17 mouse cellular contexts compared by ENCODE assay signal in genomic region chr7:143713421-143713820, GRCm38 (mm10). TPM values are rescaled to one million over a fixed set of nuclear protein-coding genes. Genes with fewer than 3 reads are reported as not detected.
DNase-seq lines count a peak whose midpoint lies in the region; ATAC-seq lines count a peak whose summit lies in the region.
"Had no signal": no experiment of that assay in that cellular context is flagged by ENCODE, and none has a peak within 500 bp of the region (broad histone marks: within the 10 kb centered on the region; RNA-seq: fewer than 3 reads in every experiment).

No protein-coding gene starts in this region.

- no peak overlapping the region for H3K4me2 ChIP-seq in limb, embryonic 12.5 days
- H3K4me2 ChIP-seq in intestine, embryonic 15.5 days (replicated peaks): no peak overlapping the region
- H3K4me2 ChIP-seq: embryonic facial prominence, embryonic 12.5 days; liver, embryonic 11.5 days; midbrain, embryonic 12.5 days had no signal

- peaks cover 60% of the 10 kb centered on the region for H3K36me3 ChIP-seq in limb, embryonic 12.5 days
- H3K36me3 ChIP-seq in limb, embryonic 10.5 days: peaks cover 42% of the 10 kb centered on the region
- peaks cover 16% of the 10 kb centered on the region for H3K36me3 ChIP-seq in intestine, embryonic 15.5 days

- no peak for DNase-seq in limb, embryonic 10.5 days (ENCODE audit: low spot score)
- peak; percentile 50 to 51 for DNase-seq in B cell, adult 2 months
- DNase-seq in T-cell, adult 2 months (ENCODE audit: low spot score): peak; percentile 24
- no peak for DNase-seq in retina, embryonic 14.5 days (ENCODE audit: low spot score)
- DNase-seq: adrenal gland, postnatal 10 days; cerebellum, adult 18-20 months; heart, adult 11 months; right cerebral cortex, postnatal 4 days had no signal

- ATAC-seq in limb, embryonic 12.5 days (ENCODE audit: insufficient number of reproducible peaks, insufficient read depth, low FRiP score, low TSS enrichment, low read depth): no peak; the same call in 1 of the 2 replicates
- peak; percentile 52 for ATAC-seq in megakaryocyte progenitor cell, adult 5-6 weeks (replicated peaks; ENCODE audit: poor library complexity)
- no peak for ATAC-seq in intestine, embryonic 15.5 days
- ATAC-seq: forebrain, embryonic 16.5 days had no signal

- H3K9me3 ChIP-seq in limb, embryonic 12.5 days: no peaks in the 10 kb centered on the region
- H3K9me3 ChIP-seq in limb, embryonic 10.5 days (replicated peaks): no peaks in the 10 kb centered on the region
- H3K9me3 ChIP-seq in intestine, embryonic 15.5 days: no peaks in the 10 kb centered on the region
- H3K9me3 ChIP-seq: embryonic facial prominence, embryonic 12.5 days; midbrain, embryonic 12.5 days had no signal

- H3K4me3 ChIP-seq in limb, embryonic 12.5 days (replicated peaks): no peak overlapping the region
- H3K4me3 ChIP-seq in limb, embryonic 10.5 days: no peak overlapping the region
- H3K4me3 ChIP-seq in intestine, embryonic 15.5 days (replicated peaks): no peak overlapping the region
- H3K4me3 ChIP-seq: embryonic facial prominence, embryonic 12.5 days; midbrain, embryonic 12.5 days had no signal

- 0 out of 2 replicates have a peak overlapping the region, but pooled peaks have one; percentile 45 for H3K27ac ChIP-seq in limb, embryonic 12.5 days
- H3K27ac ChIP-seq in limb, embryonic 10.5 days: no peak overlapping the region
- H3K27ac ChIP-seq in intestine, embryonic 15.5 days: no peak overlapping the region
- H3K27ac ChIP-seq: embryonic facial prominence, embryonic 12.5 days; midbrain, embryonic 12.5 days had no signal

- 67% methylated on average over 4 of the region's 4 CpGs for WGBS in limb, embryonic 12.5 days
- WGBS in limb, embryonic 10.5 days: 76% methylated on average over 4 of the region's 4 CpGs
- WGBS in intestine, embryonic 15.5 days: 72% methylated on average over 4 of the region's 4 CpGs

- H3K9ac ChIP-seq in limb, embryonic 12.5 days (replicated peaks): no peak overlapping the region
- no peak overlapping the region for H3K9ac ChIP-seq in intestine, embryonic 15.5 days
- H3K9ac ChIP-seq: embryonic facial prominence, embryonic 12.5 days; midbrain, embryonic 12.5 days had no signal

- peaks cover 13% of the 10 kb centered on the region for H3K4me1 ChIP-seq in limb, embryonic 12.5 days (replicated peaks)
- 0 out of 2 replicates have a peak, but pooled peaks cover 14% of the 10 kb centered on the region for H3K4me1 ChIP-seq in limb, embryonic 10.5 days
- H3K4me1 ChIP-seq in intestine, embryonic 15.5 days (replicated peaks): peaks cover 7% of the 10 kb centered on the region; the same call in 1 of the 2 replicates
- H3K4me1 ChIP-seq: midbrain, embryonic 12.5 days had no signal

- H3K27me3 ChIP-seq in limb, embryonic 12.5 days: no peaks in the 10 kb centered on the region
- no peaks in the 10 kb centered on the region for H3K27me3 ChIP-seq in limb, embryonic 10.5 days (ENCODE audit: low read depth, poor library complexity, severe bottlenecking)
- no peaks in the 10 kb centered on the region for H3K27me3 ChIP-seq in intestine, embryonic 15.5 days (replicated peaks)
- H3K27me3 ChIP-seq: embryonic facial prominence, embryonic 12.5 days; midbrain, embryonic 12.5 days had no signal

RNA-seq across cellular contexts. Expression of gene Tnfrsf23, which starts 27.7 kb away (rescaled TPM):
- polyA plus RNA-seq in limb, embryonic 12.5 days (2016; fragmentation: Nextera tagmentation; extraction: Ambion mirVana): 0.59 and 0.64 TPM in 2 replicates
- 0.25 TPM in 1 of 2 replicates, not detected in the other for polyA plus RNA-seq in limb, embryonic 10.5 days (2016; fragmentation: Nextera tagmentation; extraction: Ambion mirVana)
- 3.9 and 5.8 TPM in 2 replicates for total RNA-seq in megakaryocyte progenitor cell, adult 5-6 weeks (2015)
- total RNA-seq in megakaryocyte progenitor cell, adult 5-6 weeks (2017): 0.20 and 2.1 TPM in 2 replicates
- polyA plus RNA-seq in intestine, embryonic 15.5 days (2015; fragmentation: Nextera tagmentation; extraction: Ambion mirVana): 0.69 and 1.2 TPM in 2 replicates

RNA-seq across cellular contexts. Expression of gene Osbpl5, which starts 43.4 kb away (rescaled TPM):
- 26.1 and 30.4 TPM in 2 replicates for polyA plus RNA-seq in limb, embryonic 12.5 days (2016; fragmentation: Nextera tagmentation; extraction: Ambion mirVana)
- 12.3 and 19.9 TPM in 2 replicates for polyA plus RNA-seq in limb, embryonic 10.5 days (2016; fragmentation: Nextera tagmentation; extraction: Ambion mirVana)
- total RNA-seq in megakaryocyte progenitor cell, adult 5-6 weeks (2015): 2.7 and 3.4 TPM in 2 replicates
- 4.4 and 8.6 TPM in 2 replicates for total RNA-seq in megakaryocyte progenitor cell, adult 5-6 weeks (2017)
- polyA plus RNA-seq in intestine, embryonic 15.5 days (2015; fragmentation: Nextera tagmentation; extraction: Ambion mirVana): 25.6 and 25.9 TPM in 2 replicates

RNA-seq across cellular contexts. Expression of gene Mrgprg, which starts 53.4 kb away (rescaled TPM):
- polyA plus RNA-seq in limb, embryonic 12.5 days (2016; fragmentation: Nextera tagmentation; extraction: Ambion mirVana): not detected in 2 replicates
- not detected in 2 replicates for polyA plus RNA-seq in limb, embryonic 10.5 days (2016; fragmentation: Nextera tagmentation; extraction: Ambion mirVana)
- total RNA-seq in megakaryocyte progenitor cell, adult 5-6 weeks (2015): not detected in 2 replicates
- not detected in 2 replicates for total RNA-seq in megakaryocyte progenitor cell, adult 5-6 weeks (2017)
- polyA plus RNA-seq in intestine, embryonic 15.5 days (2015; fragmentation: Nextera tagmentation; extraction: Ambion mirVana): not detected in 2 replicates
- total RNA-seq: layer of hippocampus, adult 8-10 months had no signal
- polyA plus RNA-seq: embryonic facial prominence, embryonic 12.5 days; forebrain, embryonic 16.5 days; intestine, embryonic 14.5 days; liver, embryonic 11.5 days; midbrain, embryonic 12.5 days had no signal

Comparison
In these comparisons a context has a peak if more than half of its experiments do, and no peak if none do; other contexts are left out.
1. DNase-seq: peak in B cell, adult 2 months (2 of 2) and T-cell, adult 2 months (single experiment); none in limb, embryonic 10.5 days (single experiment) and retina, embryonic 14.5 days (single experiment).